Mouse (Mus musculus) frontal cortex, adult (tissue): Measurements from ENCODE around the gene Tbx19.

Experiments used
- ATAC-seq: cut with Nextera tagmentation; 2 replicates; pipeline ENCODE4 v1.9.2; 2017; ENCODE audit warnings: mild to moderate bottlenecking, moderate library complexity, mixed read lengths; ENCODE audit not compliant: low TSS enrichment

Gene Tbx19

GRCm38 (mm10) chr1:165160723-165161405 lies at the start of gene Tbx19:
TSS of gene Tbx19 (minus strand) at chr1:165160773.
- ATAC-seq, result no peak

GRCm38 (mm10) chr1:165205591-165205990 lies 45.0 kb upstream of the Tbx19 start:
- ATAC-seq, result no peak

GRCm38 (mm10) chr1:165203488-165204035 lies 43.0 kb upstream of the Tbx19 start:
- ATAC-seq, result no peak

GRCm38 (mm10) chr1:165201445-165202012 lies 41.0 kb upstream of the Tbx19 start:
- no peak for ATAC-seq

GRCm38 (mm10) chr1:165200748-165201147 lies 40.2 kb upstream of the Tbx19 start:
- 0 out of 2 replicates have a peak, but pooled peaks have one; percentile 38 for ATAC-seq

- no peak for ATAC-seq
These were observed 39.1 kb upstream of the Tbx19 start for GRCm38 (mm10) chr1:165199639-165200038.

GRCm38 (mm10) chr1:165198951-165199350 lies 38.4 kb upstream of the Tbx19 start:
- ATAC-seq, result no peak

- ATAC-seq, result no peak
These were observed 37.3 kb upstream of the Tbx19 start for GRCm38 (mm10) chr1:165197875-165198274.

- ATAC-seq, result no peak
These were observed 34.9 kb upstream of the Tbx19 start for GRCm38 (mm10) chr1:165195396-165195960.

GRCm38 (mm10) chr1:165194662-165195013 lies 34.1 kb upstream of the Tbx19 start:
- ATAC-seq, result no peak

- peak; percentile 36 for ATAC-seq
These were observed 33.5 kb upstream of the Tbx19 start, which contains the start of gene Sft2d2 for GRCm38 (mm10) chr1:165193880-165194661. TSS of gene Sft2d2 (minus strand) at chr1:165194438.

GRCm38 (mm10) chr1:165193426-165193825 lies 32.9 kb upstream of the Tbx19 start:
- ATAC-seq, result no peak

GRCm38 (mm10) chr1:165192714-165193264 lies 32.2 kb upstream of the Tbx19 start:
- ATAC-seq, result no peak

- ATAC-seq, result no peak
These were observed 31.5 kb upstream of the Tbx19 start for GRCm38 (mm10) chr1:165192102-165192501.

- peak; percentile 32 for ATAC-seq
These were observed 31.0 kb upstream of the Tbx19 start for GRCm38 (mm10) chr1:165191611-165192010.

GRCm38 (mm10) chr1:165190571-165191273 lies 30.1 kb upstream of the Tbx19 start:
- peak; percentile 47 for ATAC-seq

GRCm38 (mm10) chr1:165190068-165190467 lies 29.5 kb upstream of the Tbx19 start:
- no peak for ATAC-seq

- no peak for ATAC-seq
These were observed 28.4 kb upstream of the Tbx19 start for GRCm38 (mm10) chr1:165188806-165189580.

- ATAC-seq, result no peak
These were observed 26.8 kb upstream of the Tbx19 start for GRCm38 (mm10) chr1:165187357-165187756.

- ATAC-seq, result no peak
These were observed 25.9 kb upstream of the Tbx19 start for GRCm38 (mm10) chr1:165186491-165186890.
